Mouse (Mus musculus): ENCODE results near the gene 5330417H12Rik.

DNA sequence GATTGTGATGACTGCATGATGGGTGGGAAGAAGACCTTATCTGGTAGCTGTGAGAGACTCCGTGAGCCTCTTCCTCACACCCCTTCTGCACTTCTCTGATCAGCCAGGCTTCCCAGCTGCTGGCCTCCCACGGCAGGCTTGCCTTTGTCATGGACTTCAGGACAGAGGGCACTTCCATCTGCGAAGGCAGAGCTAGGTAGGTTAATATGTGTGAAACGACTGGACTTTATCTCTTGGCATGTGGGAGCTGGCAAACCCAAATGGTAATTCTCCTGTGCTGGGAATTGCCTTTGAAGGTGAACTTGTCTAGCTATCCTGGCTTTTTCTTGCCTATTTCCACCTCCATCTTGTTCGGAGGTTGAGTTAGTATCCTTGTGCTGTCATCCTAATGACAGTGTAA lies 24.3 kb downstream of the 5330417H12Rik start:
- TF ChIP-seq GATA1 (IDR thresholded peaks at IDR 0.05; ENCODE audit: borderline replicate concordance, low read length) (no peak), FLI1 (IDR thresholded peaks at IDR 0.05; ENCODE audit: low read length) (no peak)

Data from megakaryocyte, embryonic 14.5 days (primary cell).